Mouse (Mus musculus) lung, postnatal 0 days (tissue): ENCODE results near the gene Muc13.

Experiments used
- CTCF ChIP-seq: IDR thresholded peaks from 2 replicates; pipeline ENCODE4 v1.5.1; 2016; ENCODE audit warnings: antibody characterized with exemption, mild to moderate bottlenecking
- EP300 ChIP-seq: IDR thresholded peaks from 2 replicates; pipeline ENCODE4 v1.6.1; 2016; ENCODE audit warnings: antibody characterized with exemption, mild to moderate bottlenecking, control low read depth

DNA sequence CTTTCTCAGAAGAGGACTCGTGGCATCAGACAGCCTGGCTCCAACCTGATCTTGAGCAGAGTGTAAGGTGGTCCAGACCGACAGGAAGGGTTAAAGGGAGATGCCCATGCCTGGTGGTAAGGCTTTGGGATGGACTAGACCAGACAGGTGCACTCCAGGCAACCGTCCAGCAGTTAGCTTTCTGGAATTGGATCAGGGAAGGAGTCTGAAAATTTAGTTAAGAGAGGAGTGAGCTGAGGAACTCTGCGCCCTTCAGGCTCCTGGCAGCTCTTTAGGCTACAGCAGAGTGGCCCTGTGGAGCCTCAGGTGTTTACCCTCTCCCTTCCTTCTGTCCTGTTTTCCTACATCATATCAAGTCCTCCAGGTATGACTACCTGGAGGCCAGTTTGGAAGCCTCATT lies 68.6 kb downstream of the Muc13 start:
- no peak for TF ChIP-seq CTCF
- TF ChIP-seq EP300: no peak
